Mouse (Mus musculus): Measurements from ENCODE around the gene Lcn12.

The Lcn12 gene

GRCm38 (mm10) chr2:25460135-25460534, 33.6 kb downstream of the Lcn12 start:
- no peak for DNase-seq

GRCm38 (mm10) chr2:25458911-25459310, 34.8 kb downstream of the Lcn12 start:
- DNase-seq, result no peak

GRCm38 (mm10) chr2:25457022-25457896, 36.5 kb downstream of the Lcn12 start:
- no peak for DNase-seq

DNA sequence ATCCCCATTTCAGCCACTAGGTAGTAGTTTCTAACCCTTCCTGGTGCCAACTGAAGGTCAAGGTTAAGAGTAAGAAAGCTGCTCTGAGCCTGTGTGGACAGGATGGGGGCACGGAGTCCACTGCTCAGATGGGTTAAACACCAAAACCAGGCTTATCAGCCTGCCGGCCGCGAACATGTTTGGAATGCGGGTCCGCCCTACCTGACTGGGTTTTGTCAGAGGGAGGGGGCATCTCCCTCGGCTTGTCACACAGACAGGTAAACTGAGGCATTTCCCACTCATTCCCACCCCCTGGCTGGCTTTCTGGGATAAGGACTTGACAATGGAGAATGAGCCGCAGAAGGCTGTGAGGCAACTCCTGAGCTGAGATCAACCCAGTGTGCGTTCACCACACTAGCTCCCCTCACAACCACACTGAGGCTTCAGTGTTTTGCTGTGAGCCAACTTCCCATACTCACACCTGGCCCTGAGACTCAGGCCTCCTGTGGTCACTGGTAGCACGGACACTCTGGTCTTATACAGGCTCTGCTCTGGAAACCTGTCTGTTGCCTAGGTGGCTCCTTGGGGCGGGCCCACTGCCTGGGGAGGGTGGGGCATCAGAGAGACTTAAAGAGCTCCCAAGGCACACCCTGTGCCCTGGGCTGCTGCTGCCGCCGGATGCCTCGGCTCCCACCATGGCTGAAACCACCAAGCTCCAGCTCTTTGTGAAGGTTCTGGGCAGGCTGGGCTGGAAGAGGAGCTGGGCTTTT, 37.3 kb downstream of the Lcn12 start, which contains the start of gene Clic3:
Gene Clic3, plus strand, starts transcription at position 634 of the 749 bp plus-strand sequence.
- DNase-seq, result no peak

GRCm38 (mm10) chr2:25452951-25453350, 40.8 kb downstream of the Lcn12 start:
- no peak for DNase-seq

DNA sequence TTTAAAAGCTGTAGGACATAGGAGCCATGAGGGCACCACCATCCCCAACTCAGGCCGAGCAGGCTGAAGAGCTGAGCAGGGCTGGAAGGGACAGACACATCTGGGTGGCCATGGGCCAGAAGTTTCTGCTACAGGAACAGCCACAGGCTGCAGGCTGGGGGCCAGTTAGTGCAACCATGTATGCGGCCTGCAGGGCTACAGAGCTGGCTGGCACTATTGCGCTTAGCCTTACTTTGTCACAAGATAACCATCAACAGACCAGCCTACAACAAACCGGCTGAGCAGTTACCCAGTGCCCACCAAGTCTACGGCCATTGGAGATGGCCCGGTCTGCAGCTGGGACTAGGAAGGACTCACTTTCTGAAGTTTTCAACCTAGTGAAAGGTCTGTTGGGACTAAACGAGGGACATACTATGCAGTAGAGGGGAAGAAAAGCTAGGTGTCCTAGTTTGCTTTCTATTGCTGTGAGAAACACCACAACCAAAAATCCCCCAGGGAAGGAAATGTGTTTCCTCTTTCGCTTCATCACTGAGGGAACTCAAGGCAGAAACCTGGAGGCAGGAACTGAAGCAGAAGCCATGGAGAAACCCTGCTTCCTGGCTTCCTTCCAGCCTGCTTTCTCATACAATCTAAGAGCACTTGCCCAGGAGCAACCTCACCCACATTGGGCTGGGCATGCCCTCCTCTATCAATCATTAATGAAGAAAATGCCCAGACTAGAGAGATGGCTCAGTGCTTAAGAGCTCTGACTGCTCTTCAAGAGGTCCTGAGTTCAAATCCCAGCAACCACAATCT, 42.7 kb downstream of the Lcn12 start:
- no peak for DNase-seq

GRCm38 (mm10) chr2:25442682-25443081, 51.0 kb downstream of the Lcn12 start:
- DNase-seq, result no peak

- no peak for DNase-seq
These were observed 52.6 kb downstream of the Lcn12 start for GRCm38 (mm10) chr2:25441067-25441466.

Data from thymus, postnatal 36 days (tissue).